Mouse (Mus musculus) embryonic stem cell, embryonic (primary cell): ENCODE data around the gene Sec63.

Source experiments
- CTCF ChIA-PET, 4 experiments: fragments of 300-600 bp in 2 of 4; fragments of 350-600 bp in 2 of 4; sonication (Branson Sonifier 250); formaldehyde crosslinking; loops; one replicate each; lab custom pipeline; 2022; ENCODE audit warnings: inconsistent platforms in 2 of 4; lab: Charles Lee
- POLR2A ChIA-PET, 4 experiments: fragments of 300-600 bp in 2 of 4; fragments of 350-600 bp in 2 of 4; sonication (Branson Sonifier 250); formaldehyde crosslinking; loops; one replicate each; lab custom pipeline; 2022; ENCODE audit warnings: antibody characterized with exemption in 4 of 4, inconsistent platforms in 1 of 4; lab: Charles Lee

Gene Sec63

DNA sequence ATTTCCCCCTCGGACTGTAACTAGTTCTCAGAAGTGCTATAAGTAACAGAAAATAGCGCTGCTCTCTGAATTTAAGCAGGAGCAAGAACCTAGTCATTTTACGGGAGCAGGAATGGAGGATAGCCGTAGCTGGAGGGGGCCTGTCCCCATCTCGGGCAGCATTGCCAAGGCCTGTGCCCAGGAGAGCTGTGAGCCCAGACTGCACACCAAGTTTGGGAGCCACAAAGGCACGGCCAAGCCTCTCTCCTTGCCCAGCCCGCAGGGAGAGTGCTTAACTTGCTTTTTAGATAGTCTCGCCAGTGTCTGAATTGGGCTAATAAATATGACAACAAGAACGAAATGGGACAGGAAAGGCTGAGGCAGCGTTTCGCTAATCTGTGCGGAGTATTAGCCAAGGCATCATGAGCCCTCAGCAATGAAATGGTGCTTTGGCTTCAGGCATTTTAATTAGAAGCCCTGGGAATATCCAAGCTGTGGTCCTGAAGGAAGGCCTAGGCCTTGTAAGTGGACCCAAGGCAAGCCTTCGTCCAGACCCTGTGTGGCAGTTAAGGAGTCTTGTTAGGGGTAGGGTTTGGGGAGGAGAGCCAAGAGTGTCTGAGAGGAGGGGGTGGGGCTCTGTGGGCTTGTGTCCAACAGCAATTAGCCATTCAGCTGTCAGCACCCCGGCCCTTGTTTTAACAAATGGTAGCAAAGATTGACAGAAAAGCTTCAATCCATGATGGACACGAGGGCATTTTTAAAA, 111.1 kb downstream of the Sec63 start:
- POLR2A ChIA-PET = interaction anchor here in 1 of 4 experiments (0.8 to 0.9 kb wide), 2 partner anchors 9 to 30 kb away, joined by 3 read pairs; no protein-coding TSS in a partner anchor

GRCm38 (mm10) chr10:42873077-42873595, 111.8 kb downstream of the Sec63 start:
- ChIA-PET POLR2A (interaction anchor here in 1 of 4 experiments (0.8 to 0.9 kb wide), 2 partner anchors 10 to 29 kb away, joined by 3 read pairs; no protein-coding TSS in a partner anchor), CTCF (interaction anchor here in 2 of 4 experiments (0.6 to 1.2 kb wide), 2 partner anchors 31 to 768 kb away, joined by 4 to 8 read pairs; no protein-coding TSS in a partner anchor)

More for the DNA sequence above, 111.1 kb downstream of the Sec63 start:
- CTCF ChIA-PET = interaction anchor here in 2 of 4 experiments (0.6 to 1.2 kb wide), 2 partner anchors 30 to 768 kb away, joined by 4 to 8 read pairs; no protein-coding TSS in a partner anchor

DNA sequence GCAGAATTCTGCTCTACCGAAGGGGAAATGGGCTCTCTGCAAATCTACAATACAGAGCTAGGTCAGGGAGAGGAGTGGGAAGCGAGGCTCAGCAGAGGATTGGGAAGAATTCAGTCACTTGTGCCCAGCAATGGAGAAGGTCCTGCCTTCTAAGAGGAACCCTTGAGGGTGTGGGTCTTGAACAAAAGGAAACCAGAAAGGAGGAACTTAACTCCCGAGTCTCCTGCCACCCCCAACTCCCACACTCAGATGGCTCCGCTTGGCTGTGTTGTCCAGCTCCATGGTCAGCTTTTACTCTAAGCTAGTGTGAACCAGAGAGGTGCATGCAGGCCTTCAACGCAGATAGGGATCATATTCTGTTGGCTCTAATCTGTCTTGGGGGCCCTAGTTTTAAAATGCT, 114.9 kb downstream of the Sec63 start:
- POLR2A ChIA-PET = interaction anchor here in 1 of 4 experiments (0.5 to 1.5 kb wide), 3 partner anchors 13 to 764 kb away, joined by 3 to 5 read pairs (median 3); no protein-coding TSS in a partner anchor
- CTCF ChIA-PET = interaction anchor here in 2 of 4 experiments (0.6 to 1.0 kb wide), 3 partner anchors 34 to 179 kb away, joined by 3 to 4 read pairs (median 3); no protein-coding TSS in a partner anchor

GRCm38 (mm10) chr10:42879269-42879681, 118.0 kb downstream of the Sec63 start:
- ChIA-PET CTCF (interaction anchor here in 2 of 4 experiments (0.7 to 0.8 kb wide), 2 partner anchors 94 to 109 kb away, joined by 3 read pairs; no protein-coding TSS in a partner anchor), POLR2A (interaction anchor here in 1 of 4 experiments (0.7 kb wide), 1 partner anchor 187 kb away, joined by 3 read pairs; no protein-coding TSS in a partner anchor)

DNA sequence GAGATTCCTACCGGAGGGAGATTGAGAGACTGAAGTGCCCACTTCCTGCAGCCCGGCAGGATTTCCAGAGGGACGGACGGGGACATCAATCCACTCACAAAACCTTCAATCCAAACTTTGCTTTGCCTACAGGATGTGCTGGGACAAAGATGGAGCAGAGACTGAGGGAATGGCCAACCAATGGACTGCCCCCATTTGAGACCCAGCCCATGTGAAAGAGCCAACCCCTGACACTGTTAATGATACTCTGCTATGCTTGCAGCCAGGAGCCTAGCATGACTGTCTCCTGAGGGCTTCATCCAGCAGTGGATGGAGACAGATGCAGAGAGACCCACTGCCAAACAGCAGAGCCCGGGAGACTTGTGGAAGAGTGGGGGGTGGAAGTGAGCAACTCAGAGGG, 118.4 kb downstream of the Sec63 start:
- ChIA-PET POLR2A (no interaction called here), CTCF (interaction anchor here in 1 of 4 experiments (0.7 kb wide), 1 partner anchor 109 kb away, joined by 3 read pairs; no protein-coding TSS in a partner anchor)
